Mouse (Mus musculus): Measurements from ENCODE around the gene Dock9.

The Dock9 gene

GRCm38 (mm10) chr14:121797457-121798410, at the start of gene Dock9:
Gene Dock9, minus strand, starts transcription at chr14:121797837.
- peak; percentile 89 to 94 for DNase-seq

GRCm38 (mm10) chr14:121844486-121844885, 46.8 kb upstream of the Dock9 start:
- DNase-seq: no peak

GRCm38 (mm10) chr14:121840217-121840616, 42.6 kb upstream of the Dock9 start:
- DNase-seq: no peak

- DNase-seq: no peak
Observed at GRCm38 (mm10) chr14:121838161-121838560, 40.5 kb upstream of the Dock9 start.

- DNase-seq: peak; percentile 68 to 74
Observed at GRCm38 (mm10) chr14:121833001-121833520, 35.4 kb upstream of the Dock9 start.

GRCm38 (mm10) chr14:121829816-121830442, 32.3 kb upstream of the Dock9 start:
- DNase-seq: no peak

GRCm38 (mm10) chr14:121827091-121827490, 29.5 kb upstream of the Dock9 start:
- no peak for DNase-seq

- DNase-seq: peak; percentile 69 to 75
Observed at GRCm38 (mm10) chr14:121825521-121826445, 28.1 kb upstream of the Dock9 start.

- peak; percentile 87 to 91 for DNase-seq
Observed at GRCm38 (mm10) chr14:121824322-121825103, 26.9 kb upstream of the Dock9 start.

GRCm38 (mm10) chr14:121822997-121823396, 25.4 kb upstream of the Dock9 start:
- DNase-seq: no peak

- no peak for DNase-seq
Observed at GRCm38 (mm10) chr14:121822506-121822905, 24.9 kb upstream of the Dock9 start.

- no peak for DNase-seq
Observed at GRCm38 (mm10) chr14:121806791-121807190, 9.2 kb upstream of the Dock9 start.

- no peak for DNase-seq
Observed at GRCm38 (mm10) chr14:121806316-121806715, 8.7 kb upstream of the Dock9 start.

- DNase-seq: peak in 1 of 2 experiments; percentile 33
Observed at GRCm38 (mm10) chr14:121804461-121804860, 6.8 kb upstream of the Dock9 start.

GRCm38 (mm10) chr14:121800962-121801361, 3.3 kb upstream of the Dock9 start:
- peak; percentile 45 to 77 for DNase-seq

GRCm38 (mm10) chr14:121799112-121799511, 1.5 kb upstream of the Dock9 start:
- DNase-seq: no peak

GRCm38 (mm10) chr14:121798411-121798799, 768 bp upstream of the Dock9 start:
- DNase-seq: peak; percentile 94 to 99

- DNase-seq: peak; percentile 52 to 58
Observed at GRCm38 (mm10) chr14:121796571-121797456, 823 bp downstream of the Dock9 start.

GRCm38 (mm10) chr14:121795536-121795935, 2.1 kb downstream of the Dock9 start:
- DNase-seq: peak; percentile 85 to 89

GRCm38 (mm10) chr14:121793639-121794038, 4.0 kb downstream of the Dock9 start:
- DNase-seq: no peak

- no peak for DNase-seq
Observed at GRCm38 (mm10) chr14:121791935-121792334, 5.7 kb downstream of the Dock9 start.
